Mouse (Mus musculus) ZHBTc4 (cell line): ENCODE data around the gene Creb3l4.

Source experiments
- DNase-seq: peaks from one replicate; pipeline ENCODE4 v3.0.0-alpha.2; 2011; ENCODE audit warnings: low read depth, low spot score

Creb3l4 gene

DNA sequence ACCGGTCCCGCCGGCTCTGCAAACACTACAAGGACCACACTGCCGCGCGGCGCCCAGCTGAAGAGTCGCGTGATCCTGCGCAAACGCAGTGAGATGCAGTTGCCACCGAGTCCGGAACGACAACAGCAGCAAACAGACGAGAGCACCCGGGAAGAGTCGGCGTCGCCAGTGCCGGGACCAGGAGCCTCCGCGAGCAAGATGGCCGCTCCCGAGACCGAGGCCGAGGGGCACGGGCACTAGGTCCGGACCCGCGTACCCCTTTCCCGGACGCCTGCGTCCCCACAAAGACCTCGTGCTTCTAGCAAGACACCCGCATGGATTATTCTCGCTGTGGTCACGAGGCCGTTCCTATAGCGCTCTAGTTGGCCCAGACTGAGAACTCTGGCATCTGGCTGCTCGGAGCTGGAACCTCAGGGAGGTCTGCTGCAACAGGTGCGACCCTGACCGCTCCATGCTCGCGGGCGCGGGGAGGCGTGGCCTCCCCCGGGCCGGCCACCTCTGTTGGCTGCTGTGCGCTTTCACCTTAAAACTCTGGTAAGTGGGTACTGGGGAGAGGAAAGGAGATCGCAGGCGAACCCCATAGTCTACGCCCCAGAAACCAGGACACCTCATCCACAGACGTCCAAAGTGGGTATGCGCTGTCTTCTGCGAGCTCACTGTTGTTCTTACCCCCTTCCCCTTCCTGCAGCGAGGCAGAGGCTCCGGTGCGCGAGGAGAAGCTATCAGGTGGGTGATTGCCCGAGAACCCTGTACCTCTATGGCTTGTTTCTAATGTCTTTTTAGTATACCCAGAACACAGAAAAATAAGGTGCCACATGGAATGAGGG is 11.6 kb downstream of the Creb3l4 start, which contains the start of gene Jtb:
TSS of gene Jtb (plus strand) at position 91 of the 827 bp plus-strand sequence.
- DNase-seq, result peak; percentile 97

DNA sequence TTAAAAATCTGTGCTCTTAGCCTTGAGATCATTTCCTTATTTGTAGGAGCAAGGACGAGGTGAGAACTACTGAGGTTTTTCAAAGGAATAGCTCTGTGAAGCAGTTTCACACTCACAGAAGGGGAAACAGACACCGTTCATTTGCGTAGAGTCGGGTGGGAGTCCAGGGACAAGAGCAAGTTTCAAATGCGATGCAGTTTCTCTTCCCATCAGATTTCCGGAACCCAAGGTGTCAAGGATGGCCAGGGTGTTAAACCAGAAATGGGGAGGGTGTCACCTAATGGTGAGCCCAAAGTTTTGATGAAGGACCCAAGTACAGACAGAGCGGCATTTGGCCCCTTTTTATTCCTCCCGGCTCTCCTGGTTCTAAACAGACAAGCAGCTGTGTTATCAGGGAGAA is 12.2 kb downstream of the Creb3l4 start:
- no peak for DNase-seq

DNA sequence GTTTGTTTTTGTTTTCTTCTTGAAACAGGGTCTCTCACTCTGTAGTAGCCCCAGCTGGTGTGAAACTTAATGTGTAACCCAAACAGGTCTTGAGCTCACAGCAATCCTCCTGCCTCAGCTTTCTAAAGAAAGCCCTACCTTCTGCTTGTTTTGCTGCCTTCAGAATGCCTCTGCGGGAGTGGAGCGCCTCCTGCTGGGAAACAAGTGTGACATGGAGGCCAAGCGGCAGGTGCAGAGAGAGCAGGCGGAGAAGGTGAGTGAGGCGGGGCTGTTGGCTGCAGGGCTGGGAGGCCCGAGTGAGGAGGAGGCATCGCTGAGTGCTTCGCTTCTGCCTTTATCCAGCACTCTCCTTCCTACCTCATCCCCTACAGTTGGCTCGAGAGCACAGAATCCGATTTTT is 19.0 kb downstream of the Creb3l4 start:
- peak; percentile 90 for DNase-seq

DNA sequence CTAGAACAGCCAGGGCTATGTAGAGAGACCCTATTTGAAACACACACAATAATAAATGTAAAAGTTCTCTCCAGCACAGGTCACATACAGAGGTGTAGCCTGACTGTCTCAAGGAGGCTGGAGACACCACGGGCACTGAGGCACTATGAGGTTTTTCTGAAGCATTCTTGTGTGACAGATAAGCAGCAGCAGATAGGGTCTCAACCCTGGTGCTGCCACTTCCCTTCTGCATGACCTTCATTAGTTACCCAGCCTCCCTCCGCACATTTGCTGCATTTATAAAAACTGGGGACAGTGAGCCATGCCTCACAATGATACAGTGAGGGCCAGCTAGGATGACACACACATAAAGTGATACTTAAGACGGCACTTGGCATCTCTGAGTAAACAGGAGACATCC is 20.4 kb downstream of the Creb3l4 start:
- DNase-seq, result no peak

DNA sequence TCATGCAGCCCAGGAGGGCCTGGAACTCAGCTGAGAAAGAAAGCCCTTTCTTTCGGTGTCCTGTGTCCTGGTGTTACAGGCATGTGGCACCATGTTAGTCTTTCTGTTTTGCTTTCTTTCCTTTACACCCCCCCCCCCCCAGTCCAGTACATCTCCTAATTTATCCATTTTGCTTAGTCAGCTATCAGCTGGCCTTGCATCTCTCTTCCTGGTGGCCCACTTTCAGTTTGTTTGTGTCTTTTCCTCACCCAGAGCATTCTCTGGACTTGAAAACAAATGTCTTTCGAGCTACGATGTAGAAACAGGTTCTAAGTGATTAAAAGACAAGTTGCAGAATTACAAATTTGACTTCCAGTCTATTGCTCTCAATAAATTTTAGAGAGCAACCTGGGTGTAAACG is 20.9 kb downstream of the Creb3l4 start:
- no peak for DNase-seq

DNA sequence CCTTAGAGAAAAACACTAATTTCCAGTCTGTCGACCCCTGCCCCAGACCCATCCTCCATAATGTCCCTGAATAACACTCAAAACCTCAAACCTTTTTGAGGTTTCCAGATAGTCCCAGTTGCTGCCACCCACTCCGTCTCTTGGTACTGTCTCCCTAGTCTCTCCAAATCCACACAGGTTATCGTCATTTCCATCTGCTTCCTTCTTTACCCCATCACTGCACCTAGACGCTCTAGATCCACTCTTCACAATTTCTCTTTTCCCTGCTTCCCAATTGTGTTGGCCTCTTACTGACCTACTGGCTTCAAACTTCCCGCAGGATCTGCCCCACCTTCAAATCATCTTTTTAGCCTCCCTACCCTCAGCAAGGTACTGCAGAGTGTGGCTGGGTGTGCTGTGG is 22.2 kb downstream of the Creb3l4 start:
- no peak for DNase-seq

DNA sequence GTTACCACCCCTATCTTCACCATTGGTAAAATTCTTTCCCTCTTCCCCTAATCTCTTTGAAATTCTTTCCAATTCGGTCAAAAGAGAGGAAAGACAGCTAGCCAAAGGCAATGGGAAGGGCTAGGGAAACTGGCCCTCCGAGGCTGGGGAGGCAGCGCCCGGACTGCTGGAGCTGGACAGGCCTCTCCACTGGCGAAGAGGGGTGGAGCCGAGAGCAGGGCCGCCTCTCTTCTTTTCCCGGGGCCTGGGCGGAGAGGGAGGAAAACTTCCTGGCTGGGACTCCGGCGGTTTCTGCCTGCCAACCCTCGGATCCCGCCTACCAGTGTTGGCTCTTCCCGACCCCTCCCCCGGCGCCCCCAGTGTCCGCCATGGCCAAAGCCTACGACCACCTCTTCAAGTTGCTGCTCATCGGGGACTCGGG is 22.8 kb downstream of the Creb3l4 start:
- peak; percentile 59 for DNase-seq

DNA sequence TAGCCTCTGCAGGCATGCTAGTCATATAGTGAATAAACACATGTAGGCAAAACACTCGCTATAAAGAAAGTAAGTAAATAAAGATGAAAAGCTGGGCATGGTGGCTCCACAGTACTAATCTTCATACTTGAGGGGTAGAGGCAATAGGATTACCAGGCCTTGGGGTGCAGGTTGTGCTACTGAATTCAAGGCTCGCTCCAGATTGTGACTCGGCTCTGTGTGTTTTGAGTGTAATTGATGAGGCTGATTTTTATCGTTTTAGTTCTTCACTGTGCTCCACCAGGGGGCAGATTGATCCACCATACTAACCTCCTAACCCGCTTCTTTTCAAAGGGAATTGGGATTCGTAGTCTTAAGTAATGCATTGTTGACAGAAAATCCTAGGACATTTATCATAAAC is 23.2 kb downstream of the Creb3l4 start:
- DNase-seq, result peak; percentile 67

DNA sequence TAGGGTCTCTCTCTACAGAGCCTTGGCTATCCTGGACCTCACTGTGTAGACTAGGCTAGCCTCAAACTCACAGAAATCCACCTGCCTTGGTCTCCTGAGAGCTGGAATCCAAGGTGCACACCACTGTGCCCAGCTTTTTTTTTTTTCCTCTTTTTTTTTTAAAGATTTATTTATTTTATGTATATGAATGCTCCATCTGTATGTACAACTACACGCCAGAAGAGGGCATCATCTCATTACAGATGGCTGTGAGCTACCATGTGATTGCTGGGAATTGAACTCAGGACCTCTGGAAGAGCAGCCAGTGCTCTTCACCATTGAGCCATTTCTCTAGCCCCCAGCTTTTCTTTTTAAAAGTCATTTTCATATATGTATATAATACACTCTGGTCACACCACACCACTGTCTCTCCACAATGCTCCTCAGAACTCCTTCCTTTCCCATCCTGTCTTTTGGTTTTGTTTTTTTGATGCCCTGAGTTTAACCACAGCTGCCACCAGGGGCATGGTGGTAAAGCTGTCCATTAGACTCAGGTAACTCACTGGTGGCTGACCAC is 27.4 kb downstream of the Creb3l4 start:
- DNase-seq, result peak; percentile 37

DNA sequence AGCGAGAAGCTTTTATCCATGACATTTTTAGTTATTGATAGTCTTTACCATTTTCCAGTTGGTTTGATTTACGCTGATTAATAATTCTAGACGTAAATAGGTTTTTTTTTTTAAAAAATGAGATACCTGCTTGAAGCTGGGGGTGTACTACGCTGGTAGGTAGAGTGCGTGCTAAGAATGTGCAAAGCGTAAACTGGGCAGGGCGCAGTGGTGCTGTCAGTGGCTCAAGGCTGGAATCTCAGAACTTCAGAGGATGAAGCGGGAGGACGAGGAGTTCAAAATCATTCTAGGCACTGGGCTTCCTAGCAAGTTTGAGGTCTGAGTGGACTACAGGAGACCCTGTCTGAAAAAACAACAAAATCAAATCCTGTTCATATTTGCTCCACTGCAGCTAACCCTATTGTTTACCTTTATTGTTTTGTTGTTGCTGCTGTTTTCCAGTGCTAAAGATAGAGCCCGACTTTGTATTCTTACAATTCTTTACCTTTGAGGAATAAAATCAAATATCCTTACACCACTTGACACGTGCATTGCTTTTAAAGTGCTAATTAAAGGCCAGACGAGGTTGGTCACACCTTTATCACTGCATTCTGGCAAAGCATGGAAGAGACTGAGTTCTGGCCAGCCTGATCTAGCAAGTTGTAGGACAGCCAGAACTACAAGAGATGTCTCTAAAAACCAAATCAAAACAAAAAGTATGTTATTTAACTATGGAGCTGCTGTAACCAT is 29.2 kb downstream of the Creb3l4 start:
- DNase-seq, result peak; percentile 28

DNA sequence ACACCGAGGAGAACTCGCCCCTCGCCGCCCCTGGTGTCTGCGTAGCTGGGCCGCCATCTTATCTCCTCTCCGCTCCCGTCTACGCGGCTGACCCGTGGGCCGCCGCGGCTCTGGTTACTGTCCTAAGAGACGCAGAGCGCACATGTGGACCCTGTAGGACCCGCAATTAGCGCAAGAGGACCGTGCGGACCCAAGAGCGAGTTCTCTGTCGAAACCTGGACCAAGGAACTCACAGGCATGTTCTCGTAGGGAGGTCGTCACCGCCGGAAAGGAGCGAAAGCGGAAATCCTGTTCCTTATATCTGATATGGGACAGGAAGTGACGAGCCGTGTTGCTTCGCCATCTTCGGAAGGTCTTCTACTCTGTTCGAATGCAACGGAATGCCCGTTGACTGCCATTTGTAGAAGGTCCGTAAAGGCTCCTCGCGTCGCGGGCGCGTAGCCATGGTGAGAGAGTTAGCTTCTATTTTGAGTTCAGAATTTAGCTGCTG is 29.9 kb downstream of the Creb3l4 start, which contains the start of the genes Rps27 and Rab13:
TSS of gene Rps27 (minus strand) at position 275 of the 490 bp plus-strand sequence.
TSS of gene Rab13 (plus strand) at position 319 of the 490 bp plus-strand sequence.
- DNase-seq, result peak; percentile 95

DNA sequence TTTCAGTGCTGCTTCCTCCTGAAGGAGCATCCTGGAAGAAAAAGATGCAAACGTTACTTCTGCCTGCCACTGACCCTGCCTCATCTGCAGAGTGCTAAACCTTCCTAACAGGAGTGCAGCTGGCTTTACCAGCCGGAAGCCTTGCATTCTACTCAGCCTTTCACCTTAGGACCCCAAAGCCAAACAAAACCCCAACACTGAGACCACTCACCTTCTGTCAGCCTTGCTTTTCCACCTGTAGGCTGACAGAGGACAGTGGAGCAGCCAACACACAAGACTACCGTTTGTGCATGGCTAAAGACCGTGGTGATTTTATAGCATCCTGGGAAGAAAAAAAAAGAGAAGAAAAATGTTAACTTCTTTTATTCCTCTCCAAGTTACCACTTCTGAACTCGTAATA is 30.6 kb downstream of the Creb3l4 start:
- no peak for DNase-seq

DNA sequence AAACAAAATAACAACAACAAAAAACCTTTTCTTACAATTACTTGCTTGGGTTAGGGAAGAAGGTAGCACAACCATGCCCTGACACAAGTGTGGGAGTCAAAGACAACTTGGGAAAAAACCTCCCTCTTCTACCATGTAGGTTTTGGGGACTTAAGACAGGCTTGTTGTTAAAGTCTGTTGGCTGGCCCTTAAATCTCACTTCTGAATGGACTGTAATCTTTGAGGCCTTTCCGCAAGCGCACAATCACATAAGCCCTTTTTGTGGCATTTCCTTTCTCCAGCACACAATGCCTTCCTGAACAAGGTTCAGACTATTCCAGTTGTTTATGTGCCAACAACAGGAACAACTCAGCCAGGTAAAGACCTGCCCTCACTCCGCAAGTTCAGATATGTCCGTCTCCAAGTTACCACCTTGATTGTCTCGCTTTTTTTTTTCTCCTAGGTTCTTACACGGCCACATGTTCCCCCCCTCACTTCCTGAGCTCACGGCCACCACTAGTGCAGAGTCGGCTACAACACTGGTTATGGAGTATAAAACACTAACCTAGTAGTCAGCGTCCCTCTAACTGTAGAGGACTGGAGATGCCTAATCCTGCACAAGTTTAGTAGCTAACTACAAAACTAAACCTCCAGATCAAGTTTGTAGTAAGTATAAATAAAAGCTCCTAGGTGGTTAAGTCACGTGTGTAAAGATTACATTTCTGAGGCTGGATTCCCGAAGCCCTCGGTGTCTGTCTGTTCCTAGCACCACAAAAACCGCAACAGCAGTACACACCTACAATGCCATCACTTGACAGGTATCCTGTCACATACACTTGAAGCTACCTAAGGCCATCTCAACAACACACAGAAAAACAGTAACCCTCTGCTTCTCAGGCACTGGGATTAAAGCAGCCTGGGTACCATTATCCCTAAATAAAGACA is 31.6 kb downstream of the Creb3l4 start:
- peak; percentile 46 for DNase-seq

DNA sequence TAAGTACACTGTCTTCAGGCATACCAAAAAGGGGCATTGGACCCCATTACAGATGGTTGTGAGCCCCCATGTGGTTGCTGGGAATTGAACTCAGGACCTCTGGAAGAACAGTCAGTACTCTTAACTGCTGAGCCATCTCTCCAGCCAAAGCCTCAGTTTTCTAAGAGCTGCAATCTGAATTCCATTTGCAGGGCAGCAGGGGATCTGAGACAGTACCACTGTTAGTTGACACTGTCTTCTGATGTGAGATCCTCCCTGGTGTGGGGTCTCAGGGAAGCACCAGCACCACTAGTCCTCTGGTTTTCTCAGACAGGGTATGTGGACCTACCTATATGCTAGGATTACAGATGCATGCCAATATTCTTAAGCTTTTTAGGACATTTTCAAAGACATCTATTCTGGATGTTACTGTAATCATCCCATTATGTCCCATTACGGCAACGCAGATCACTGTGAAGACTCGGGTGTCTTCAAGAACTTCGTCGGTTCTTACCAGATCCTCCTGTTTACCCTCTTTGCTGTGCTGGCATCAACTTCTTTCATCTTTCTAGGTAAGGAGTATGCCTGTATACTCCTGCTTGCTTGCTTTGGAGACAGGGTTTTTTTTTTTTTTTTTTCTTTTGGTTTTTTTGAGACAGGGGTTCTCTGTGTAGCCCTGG is 33.3 kb downstream of the Creb3l4 start:
- peak; percentile 52 for DNase-seq

DNA sequence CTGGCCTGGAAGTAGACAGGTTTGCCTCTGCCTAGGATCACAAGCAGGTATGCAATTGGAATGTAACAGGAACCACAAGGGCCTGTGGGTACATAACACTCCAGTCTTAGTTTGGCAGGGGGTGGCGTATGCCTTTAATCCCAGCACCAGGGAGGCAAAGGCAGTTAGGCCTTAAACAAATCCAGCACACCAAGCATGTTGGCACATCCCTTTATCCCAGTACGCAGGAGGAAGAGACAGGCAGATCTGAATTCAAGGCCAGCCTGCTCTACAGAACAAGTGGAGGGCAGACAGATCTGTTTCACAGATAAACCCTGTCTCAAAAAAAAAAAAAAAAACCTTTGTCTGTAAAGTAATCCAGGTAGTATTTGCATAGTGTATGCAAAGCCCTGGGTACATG is 34.6 kb downstream of the Creb3l4 start:
- DNase-seq, result peak; percentile 57

DNA sequence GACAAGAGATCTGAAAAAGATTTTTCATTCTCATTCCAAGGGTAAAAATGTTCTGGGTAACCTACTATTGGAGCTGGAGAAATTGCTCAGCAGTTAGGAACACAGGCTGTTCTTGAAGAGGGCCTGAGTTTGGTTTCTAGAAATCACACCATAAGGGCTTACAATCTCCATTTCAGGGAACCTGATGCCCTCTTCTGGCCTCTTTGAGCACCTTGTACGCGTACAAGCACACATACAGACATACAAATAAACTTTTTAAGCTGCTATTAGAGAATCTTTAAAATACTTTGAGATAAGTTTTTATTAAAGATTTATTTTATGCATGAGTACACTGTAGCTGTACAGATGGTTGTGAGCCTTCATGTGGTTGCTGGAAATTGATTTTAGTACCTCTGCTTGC is 38.7 kb downstream of the Creb3l4 start:
- DNase-seq, result no peak

DNA sequence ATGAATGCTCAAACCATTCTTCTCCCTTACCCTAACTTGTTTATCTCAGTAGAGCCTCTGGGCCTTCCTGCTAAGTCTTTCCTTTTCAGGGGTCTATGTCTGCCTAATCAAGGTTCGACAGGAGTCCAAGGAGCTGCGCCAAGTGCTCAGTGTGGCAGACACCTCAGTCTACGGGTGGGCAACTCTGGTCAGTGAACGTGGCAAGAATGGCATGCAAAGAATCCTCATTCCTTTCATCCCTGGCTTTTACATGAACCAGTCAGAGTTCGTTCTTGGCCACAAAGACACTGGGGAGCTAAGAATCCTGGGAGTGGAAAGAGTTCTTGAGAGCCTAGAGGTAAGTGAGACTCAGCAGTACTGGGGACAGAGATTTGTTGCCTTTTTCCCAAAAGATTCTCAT is 39.7 kb downstream of the Creb3l4 start:
- no peak for DNase-seq

DNA sequence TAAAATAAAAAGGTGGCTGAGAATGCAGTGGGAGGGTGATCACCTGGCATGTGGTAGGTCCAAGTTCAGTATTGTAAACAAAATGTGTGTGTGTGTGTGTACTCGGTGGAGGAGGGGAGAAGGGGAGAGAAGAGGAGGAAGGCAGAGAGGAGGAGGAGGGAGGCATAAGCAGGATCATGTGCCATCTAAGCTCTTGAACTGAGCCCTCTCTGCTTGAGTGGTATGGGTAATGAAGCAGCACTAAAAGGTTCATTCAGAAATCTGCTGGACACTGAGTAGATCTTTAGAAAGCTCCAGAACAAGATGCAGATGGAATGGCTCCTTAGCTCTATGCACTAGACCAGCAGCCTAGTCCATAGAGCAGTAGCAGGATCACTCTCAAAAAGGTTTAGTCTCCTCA is 40.4 kb downstream of the Creb3l4 start:
- no peak for DNase-seq

DNA sequence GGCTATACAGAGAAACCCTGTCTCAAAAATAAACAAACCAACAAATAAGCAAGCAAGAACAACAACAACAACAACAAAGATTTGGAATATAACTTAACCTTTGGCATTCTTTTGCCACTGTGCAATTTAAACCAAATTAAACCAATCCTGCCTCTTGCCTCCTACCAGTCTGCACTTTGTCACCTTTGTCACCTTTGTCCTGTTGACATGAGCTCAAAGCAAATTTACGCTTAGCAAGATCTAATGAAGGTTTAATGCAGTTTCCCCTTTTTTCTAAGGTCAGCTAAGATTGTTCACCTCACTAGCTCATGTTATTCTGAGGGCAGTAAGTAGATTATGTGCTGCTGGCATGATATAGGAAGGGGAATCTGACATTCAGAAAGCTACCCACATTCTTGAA is 45.8 kb downstream of the Creb3l4 start:
- DNase-seq, result no peak

DNA sequence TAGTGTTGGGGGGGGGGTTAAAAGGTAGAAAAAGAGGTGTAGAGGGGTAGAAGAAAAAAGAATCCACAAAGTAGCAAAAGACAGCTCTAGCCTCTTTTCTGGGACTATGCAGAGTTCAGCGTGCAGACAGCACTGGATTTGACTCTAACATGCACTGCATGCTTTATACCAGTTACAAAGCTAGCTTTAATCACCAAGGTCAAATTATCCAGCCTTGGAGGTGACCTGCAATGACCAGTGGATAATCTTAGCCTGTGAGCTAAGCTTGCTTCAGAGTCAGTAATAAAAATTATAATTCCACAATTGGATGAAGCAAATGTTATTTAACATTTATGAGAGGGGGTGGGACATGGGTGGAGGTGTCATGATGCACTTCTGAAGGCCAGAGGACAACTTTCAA is 47.7 kb downstream of the Creb3l4 start:
- no peak for DNase-seq

DNA sequence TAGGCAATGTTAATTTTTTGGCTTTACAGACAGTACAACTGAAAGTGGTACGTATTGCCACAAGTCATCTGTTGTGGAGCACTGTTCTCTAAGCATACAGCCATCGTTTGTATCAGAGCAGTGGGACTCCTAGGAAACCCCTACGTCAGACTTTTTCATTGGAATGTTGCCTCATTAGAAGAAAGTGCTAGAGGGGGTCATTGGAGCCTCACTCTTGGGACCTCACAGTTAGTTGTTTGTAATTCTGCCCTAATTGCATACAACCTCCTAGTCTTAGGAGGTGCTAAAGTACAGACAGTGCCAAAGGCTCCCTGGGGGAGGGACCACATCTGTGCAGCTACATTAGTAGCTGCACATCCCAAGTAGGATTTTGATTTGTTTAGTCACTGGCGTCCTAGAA is 48.6 kb downstream of the Creb3l4 start:
- DNase-seq, result no peak
